Mouse (Mus musculus) lung, postnatal 0 days (tissue): Measurements from ENCODE around the gene Ttbk1.

Experiments used
- CTCF ChIP-seq: IDR thresholded peaks from 2 replicates; pipeline ENCODE4 v1.5.1; 2016; ENCODE audit warnings: antibody characterized with exemption, mild to moderate bottlenecking
- EP300 ChIP-seq: IDR thresholded peaks from 2 replicates; pipeline ENCODE4 v1.6.1; 2016; ENCODE audit warnings: antibody characterized with exemption, mild to moderate bottlenecking, control low read depth

- no peak for TF ChIP-seq CTCF
- no peak for TF ChIP-seq EP300
Observed at GRCm38 (mm10) chr17:46444839-46445579, 42.5 kb downstream of the Ttbk1 start.
